ENCODE assay signal across 8 mouse cellular contexts in the genomic region with DNA sequence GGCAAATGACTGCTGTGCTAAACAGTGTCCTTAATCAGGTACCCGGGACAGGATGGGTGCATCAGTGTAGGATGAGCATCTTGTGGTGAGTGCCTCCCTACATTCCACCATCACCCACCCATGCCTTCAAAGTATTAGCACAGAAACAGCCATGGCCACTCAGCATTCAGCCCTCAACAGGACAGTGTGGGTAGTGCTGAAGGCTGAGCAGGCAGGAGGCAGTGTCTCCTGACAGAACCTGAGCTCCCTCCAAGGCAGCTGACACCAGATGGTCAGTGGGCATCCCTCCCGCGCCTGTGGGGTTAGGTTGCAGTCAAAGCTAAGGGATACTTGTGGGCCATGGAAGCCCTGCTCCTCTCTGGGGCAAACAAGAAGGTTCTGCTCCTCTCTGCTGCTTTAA.
DNase-seq lines count a peak whose midpoint lies in the region; ATAC-seq and TF ChIP-seq lines count a peak whose summit lies in the region.

No protein-coding gene starts in this region.

- TF ChIP-seq POLR2A in lung, adult 2 months (IDR thresholded peaks at IDR 0.05; ENCODE audit: borderline replicate concordance, extremely low read depth, low read depth, low read length) = no peak

- no peaks in the 10 kb centered on the region for H3K27me3 ChIP-seq in embryonic facial prominence, embryonic 11.5 days (ENCODE audit: control insufficient read depth, insufficient read depth, low read length)
- no peaks in the 10 kb centered on the region for H3K27me3 ChIP-seq in embryonic facial prominence, embryonic 10.5 days (replicated peaks; ENCODE audit: low read depth, poor library complexity, severe bottlenecking)
- H3K27me3 ChIP-seq in lung, embryonic 14.5 days (ENCODE audit: insufficient read depth, low read length) = no peaks in the 10 kb centered on the region
- no peaks in the 10 kb centered on the region for H3K27me3 ChIP-seq in midbrain, embryonic 15.5 days (replicated peaks)

- no peaks in the 10 kb centered on the region for H3K4me1 ChIP-seq in embryonic facial prominence, embryonic 11.5 days (ENCODE audit: control insufficient read depth, insufficient read depth, low read length)
- H3K4me1 ChIP-seq in embryonic facial prominence, embryonic 10.5 days = 0 out of 2 replicates have a peak, but pooled peaks cover 4% of the 10 kb centered on the region
- H3K4me1 ChIP-seq in lung, embryonic 14.5 days (ENCODE audit: insufficient read depth) = no peaks in the 10 kb centered on the region
- H3K4me1 ChIP-seq in lung, adult 2 months (ENCODE audit: control insufficient read depth, insufficient read depth, low read length) = no peaks in the 10 kb centered on the region
- H3K4me1 ChIP-seq in midbrain, embryonic 15.5 days = no peaks in the 10 kb centered on the region

- peak; percentile 46; the same call in 1 of the 2 replicates for ATAC-seq in embryonic facial prominence, embryonic 11.5 days (replicated peaks; ENCODE audit: insufficient number of reproducible peaks, low FRiP score, low TSS enrichment, low read depth)
- ATAC-seq in lung, embryonic 14.5 days (ENCODE audit: insufficient read depth) = no peak
- peak; percentile 35; the same call in 1 of the 2 replicates for ATAC-seq in midbrain, embryonic 15.5 days (replicated peaks)

- 0 out of 2 replicates have a peak, but pooled peaks have one; percentile 4 for TF ChIP-seq CTCF in lung, embryonic 14.5 days (IDR thresholded peaks at IDR 0.05; ENCODE audit: low read depth)
- no peak for TF ChIP-seq CTCF in lung, adult 2 months (IDR thresholded peaks at IDR 0.05; ENCODE audit: insufficient read depth, low read length)

- H3K9me3 ChIP-seq in embryonic facial prominence, embryonic 11.5 days (replicated peaks; ENCODE audit: control insufficient read depth, low read length) = no peaks in the 10 kb centered on the region
- H3K9me3 ChIP-seq in embryonic facial prominence, embryonic 10.5 days = no peaks in the 10 kb centered on the region
- no peaks in the 10 kb centered on the region for H3K9me3 ChIP-seq in lung, embryonic 14.5 days (ENCODE audit: low read depth, low read length)
- H3K9me3 ChIP-seq in midbrain, embryonic 15.5 days = no peaks in the 10 kb centered on the region

- H3K27ac ChIP-seq in embryonic facial prominence, embryonic 11.5 days (replicated peaks; ENCODE audit: low read depth, low read length) = no peak overlapping the region
- H3K27ac ChIP-seq in embryonic facial prominence, embryonic 10.5 days (replicated peaks) = no peak overlapping the region
- no peak overlapping the region for H3K27ac ChIP-seq in lung, embryonic 14.5 days (ENCODE audit: low read depth)
- H3K27ac ChIP-seq in midbrain, embryonic 15.5 days = no peak overlapping the region

- DNase-seq in embryonic facial prominence, embryonic 11.5 days (ENCODE audit: low spot score) = no peak
- DNase-seq in embryonic facial prominence, embryonic 10.5 days (ENCODE audit: low spot score) = no peak
- no peak for DNase-seq in lung, embryonic 14.5 days
- DNase-seq in lung, adult 2 months = no peak
- DNase-seq in gastrocnemius, adult 8-10 months (ENCODE audit: low spot score in 2 of 2) = peak; percentile 65 to 81
- no peak for DNase-seq in urinary bladder, postnatal 4 days (ENCODE audit: low spot score in 2 of 2)
- no peak for DNase-seq in thymus, postnatal 4 days

- H3K4me3 ChIP-seq in embryonic facial prominence, embryonic 11.5 days (ENCODE audit: low read depth, low read length) = no peak overlapping the region
- H3K4me3 ChIP-seq in embryonic facial prominence, embryonic 10.5 days = no peak overlapping the region
- no peak overlapping the region for H3K4me3 ChIP-seq in lung, embryonic 14.5 days (ENCODE audit: low read depth, low read length)
- H3K4me3 ChIP-seq in lung, adult 2 months (replicated peaks; ENCODE audit: extremely low read depth, low read depth, low read length) = no peak overlapping the region
- H3K4me3 ChIP-seq in midbrain, embryonic 15.5 days = no peak overlapping the region

- peaks cover 4% of the 10 kb centered on the region for H3K36me3 ChIP-seq in embryonic facial prominence, embryonic 11.5 days (replicated peaks; ENCODE audit: control insufficient read depth, insufficient read depth, low read depth, low read length)
- peaks cover 79% of the 10 kb centered on the region for H3K36me3 ChIP-seq in embryonic facial prominence, embryonic 10.5 days (replicated peaks)
- peaks cover 70% of the 10 kb centered on the region for H3K36me3 ChIP-seq in lung, embryonic 14.5 days (ENCODE audit: insufficient read depth)
- H3K36me3 ChIP-seq in midbrain, embryonic 15.5 days (replicated peaks) = peaks cover 15% of the 10 kb centered on the region

- WGBS in embryonic facial prominence, embryonic 11.5 days = 60% methylated on average over 3 of the region's 3 CpGs
- WGBS in embryonic facial prominence, embryonic 10.5 days = 71% methylated on average over 3 of the region's 3 CpGs
- 45% methylated on average over 3 of the region's 3 CpGs for WGBS in lung, embryonic 14.5 days
- WGBS in lung, adult 2 months = 75% methylated on average over 3 of the region's 3 CpGs
- WGBS in midbrain, embryonic 15.5 days = 73% methylated on average over 3 of the region's 3 CpGs

- no peak overlapping the region for H3K9ac ChIP-seq in embryonic facial prominence, embryonic 11.5 days (replicated peaks; ENCODE audit: low read length)
- H3K9ac ChIP-seq in lung, embryonic 14.5 days = no peak overlapping the region
- H3K9ac ChIP-seq in midbrain, embryonic 15.5 days = no peak overlapping the region

- no peak overlapping the region for H3K4me2 ChIP-seq in embryonic facial prominence, embryonic 11.5 days (ENCODE audit: low read depth, low read length)
- H3K4me2 ChIP-seq in lung, embryonic 14.5 days = no peak overlapping the region
- H3K4me2 ChIP-seq in midbrain, embryonic 15.5 days = no peak overlapping the region

Comparison
In these comparisons a context has a peak if more than half of its experiments do, and no peak if none do; other contexts are left out.
1. DNase-seq: peak in gastrocnemius, adult 8-10 months (2 of 2); none in embryonic facial prominence, embryonic 11.5 days (single experiment), embryonic facial prominence, embryonic 10.5 days (single experiment), lung, embryonic 14.5 days (single experiment), lung, adult 2 months (single experiment), urinary bladder, postnatal 4 days (0 of 2) and thymus, postnatal 4 days (single experiment).